Mouse (Mus musculus) right cerebral cortex, adult 2 months (tissue): ENCODE measurements around the gene Fastk.
"Not testable (repeated sequence)": the region's sequence is repeated elsewhere in the genome, so short reads cannot be mapped to it uniquely, and the experiment has no call there.

Experiments
- DNase-seq, 2 experiments: peaks; one replicate each; pipeline ENCODE4 v3.0.0; 2021 to 2022; ENCODE audit warnings: low spot score in 2 of 2

Gene Fastk

DNA sequence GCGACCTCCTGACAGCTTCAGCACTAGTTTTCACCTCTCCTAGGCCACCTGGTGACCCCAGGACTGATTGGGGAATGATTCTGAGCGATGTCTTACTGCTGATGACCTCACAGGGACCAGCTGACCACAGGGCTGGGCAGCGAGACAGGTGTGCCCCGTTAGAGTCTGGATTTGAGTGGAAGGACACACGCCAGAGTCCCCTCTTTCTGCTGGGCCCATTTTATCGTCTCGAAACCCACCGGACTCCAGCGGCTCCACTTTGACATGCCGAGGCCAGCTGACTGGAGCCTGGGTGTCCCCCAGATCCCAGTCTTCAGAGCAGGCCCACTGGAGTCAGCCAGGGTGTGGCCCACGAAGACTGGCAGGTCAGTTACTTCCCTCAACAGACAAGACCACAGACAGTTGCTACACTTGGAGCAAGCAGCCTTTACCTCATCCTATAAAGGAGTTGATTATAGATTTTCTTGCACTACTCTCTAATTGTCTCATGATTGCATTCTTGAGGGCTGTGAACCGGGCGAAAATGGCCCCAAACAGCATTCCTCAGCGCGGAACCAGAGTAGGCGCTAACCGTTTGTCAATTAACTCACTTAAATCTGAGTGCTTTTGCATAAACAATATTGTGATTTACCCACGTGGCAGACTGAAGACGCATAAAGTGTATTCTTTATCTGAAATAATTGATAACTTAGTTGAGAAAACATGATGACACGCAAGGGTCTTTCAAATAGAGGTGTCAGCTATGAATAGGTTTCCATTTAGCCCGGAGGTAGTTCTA is 20.9 kb downstream of the Fastk start:
- DNase-seq = peak in 1 of 2 experiments; percentile 30

GRCm38 (mm10) chr5:24423129-24424003 is 21.7 kb downstream of the Fastk start, which contains the start of the genes Cdk5 and Slc4a2:
Gene Cdk5, minus strand, starts transcription at chr5:24423530.
Gene Slc4a2, plus strand, starts transcription at chr5:24423837.
- DNase-seq = peak; percentile 99 to 100

- no peak for DNase-seq
Observed at GRCm38 (mm10) chr5:24420381-24420780, 24.7 kb downstream of the Fastk start.

DNA sequence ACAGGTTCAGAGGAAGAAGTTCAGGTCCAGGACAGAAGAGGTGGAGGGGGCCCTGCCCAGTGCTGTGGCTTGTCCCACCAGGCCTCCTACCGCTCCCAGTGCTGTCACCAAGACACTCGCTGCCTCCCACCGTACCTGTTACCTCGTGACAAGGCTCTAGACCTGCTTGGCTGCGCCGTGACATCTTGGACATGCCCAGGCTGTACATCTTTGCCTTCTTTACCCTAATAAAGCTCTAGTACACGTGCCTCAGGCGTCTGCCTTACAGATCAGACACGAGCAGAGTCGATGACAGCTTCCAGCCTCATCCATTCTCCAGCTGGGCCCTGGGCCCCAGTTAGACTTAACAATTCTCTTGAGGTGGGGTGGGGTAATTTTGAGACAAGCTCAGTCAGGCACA is 27.5 kb downstream of the Fastk start:
- no peak for DNase-seq

GRCm38 (mm10) chr5:24416222-24416736 is 28.8 kb downstream of the Fastk start:
- peak; percentile 66 to 75 for DNase-seq

DNA sequence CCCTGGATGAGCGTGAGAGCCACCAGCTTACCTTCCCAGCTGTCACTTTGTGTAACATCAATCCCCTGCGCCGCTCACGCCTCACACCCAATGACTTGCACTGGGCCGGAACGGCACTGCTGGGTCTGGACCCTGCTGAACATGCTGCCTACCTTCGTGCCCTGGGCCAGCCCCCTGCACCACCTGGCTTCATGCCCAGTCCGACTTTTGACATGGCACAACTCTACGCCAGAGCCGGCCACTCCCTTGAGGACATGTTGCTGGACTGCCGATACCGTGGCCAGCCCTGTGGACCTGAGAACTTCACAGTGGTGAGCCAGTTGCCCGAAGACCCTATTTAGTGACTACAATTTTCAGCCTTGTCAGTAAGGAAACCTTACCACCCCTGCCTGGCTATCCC is 31.1 kb downstream of the Fastk start:
- no peak for DNase-seq

DNA sequence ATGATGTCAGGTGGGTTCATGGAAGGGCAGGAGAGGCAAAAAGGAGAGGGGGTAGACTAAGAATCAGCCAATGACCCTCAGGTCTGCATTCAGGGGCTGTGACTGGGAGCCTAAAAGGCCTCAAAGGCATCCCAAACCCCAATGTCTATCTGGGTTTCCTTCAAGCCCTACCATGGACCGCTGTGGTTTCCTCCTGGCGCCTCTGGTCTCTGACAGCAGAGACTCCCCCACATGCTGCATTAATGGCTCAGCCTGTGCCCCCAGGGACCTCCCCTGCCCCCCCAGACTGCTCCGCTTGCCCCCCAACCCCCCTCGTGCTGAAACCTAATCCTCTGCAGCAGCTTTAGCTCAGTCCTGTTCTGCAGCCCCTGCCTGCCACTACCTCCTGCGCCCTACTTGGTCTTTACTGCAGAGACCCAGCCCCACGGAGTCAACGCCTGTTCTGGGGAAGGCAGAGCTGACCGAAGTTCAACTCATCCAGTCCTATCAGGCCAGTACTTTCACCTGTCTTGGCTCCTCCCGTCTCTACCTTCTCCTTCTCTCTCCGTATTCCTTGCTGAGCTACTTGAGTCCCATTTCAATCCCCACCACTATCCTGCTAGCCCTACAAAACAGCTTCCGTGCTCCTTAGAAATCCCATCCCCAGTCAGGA is 31.9 kb downstream of the Fastk start, which contains the start of gene Asic3:
Asic3 (plus strand) TSS at position 351 of the 652 bp plus-strand sequence.
- DNase-seq = no peak

DNA sequence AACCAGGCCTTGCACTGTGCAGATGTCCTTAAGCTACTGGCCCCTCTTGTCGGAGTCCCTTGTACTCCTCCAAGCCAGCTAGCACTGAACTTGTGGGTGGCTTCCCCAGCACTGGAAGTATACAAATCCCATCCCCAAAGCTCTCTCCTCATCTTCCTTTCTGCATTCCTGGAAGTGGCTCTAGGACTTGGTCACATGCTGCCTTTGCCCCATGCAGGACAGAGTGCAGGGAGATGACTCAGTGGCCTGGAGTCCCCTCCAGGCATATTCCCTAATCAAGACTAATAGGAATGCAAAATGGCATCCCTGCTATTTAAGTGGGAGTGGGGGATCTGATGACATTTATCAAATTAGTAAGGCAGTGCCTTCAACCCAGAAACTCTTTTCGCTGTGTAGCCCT is 33.0 kb downstream of the Fastk start:
- DNase-seq = no peak

DNA sequence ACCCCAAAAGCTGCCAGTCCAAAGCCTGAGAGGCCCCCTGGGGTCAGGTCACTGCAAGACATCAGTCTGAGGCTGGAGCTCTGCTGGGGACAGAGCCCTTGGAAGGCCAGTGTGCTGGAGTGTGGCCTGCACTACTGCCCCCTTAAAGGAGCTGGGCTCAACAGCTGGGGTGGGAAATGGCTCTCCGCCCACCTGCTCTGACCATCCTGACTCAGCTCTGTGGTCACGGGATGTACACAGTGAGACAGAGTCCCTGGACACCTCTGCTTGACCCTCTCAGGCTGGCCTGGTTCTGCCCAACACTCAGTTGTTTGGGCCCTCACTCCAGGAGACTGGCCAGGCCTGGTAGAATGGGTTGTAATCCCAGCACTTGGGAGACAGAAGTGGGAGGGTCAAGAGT is 35.6 kb downstream of the Fastk start:
- DNase-seq = no peak

DNA sequence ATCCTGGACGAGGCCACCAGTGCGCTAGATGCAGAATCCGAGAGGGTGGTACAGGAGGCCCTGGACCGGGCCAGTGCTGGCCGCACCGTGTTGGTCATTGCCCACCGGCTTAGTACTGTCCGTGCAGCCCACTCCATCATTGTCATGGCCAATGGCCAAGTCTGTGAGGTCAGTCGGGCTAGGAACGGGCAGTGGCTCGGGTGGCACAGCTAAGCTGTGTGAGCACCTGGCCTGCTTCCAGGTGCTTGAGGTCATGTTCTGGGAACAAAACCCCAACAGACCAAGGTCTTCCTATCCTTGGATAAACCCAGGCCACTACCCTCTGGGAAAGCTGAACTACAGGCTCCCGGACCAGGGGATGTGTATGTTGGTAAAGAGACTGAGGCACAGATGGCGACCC is 36.4 kb downstream of the Fastk start:
- no peak for DNase-seq

- no peak for DNase-seq
Observed at GRCm38 (mm10) chr5:24405389-24405876, 39.7 kb downstream of the Fastk start.

DNA sequence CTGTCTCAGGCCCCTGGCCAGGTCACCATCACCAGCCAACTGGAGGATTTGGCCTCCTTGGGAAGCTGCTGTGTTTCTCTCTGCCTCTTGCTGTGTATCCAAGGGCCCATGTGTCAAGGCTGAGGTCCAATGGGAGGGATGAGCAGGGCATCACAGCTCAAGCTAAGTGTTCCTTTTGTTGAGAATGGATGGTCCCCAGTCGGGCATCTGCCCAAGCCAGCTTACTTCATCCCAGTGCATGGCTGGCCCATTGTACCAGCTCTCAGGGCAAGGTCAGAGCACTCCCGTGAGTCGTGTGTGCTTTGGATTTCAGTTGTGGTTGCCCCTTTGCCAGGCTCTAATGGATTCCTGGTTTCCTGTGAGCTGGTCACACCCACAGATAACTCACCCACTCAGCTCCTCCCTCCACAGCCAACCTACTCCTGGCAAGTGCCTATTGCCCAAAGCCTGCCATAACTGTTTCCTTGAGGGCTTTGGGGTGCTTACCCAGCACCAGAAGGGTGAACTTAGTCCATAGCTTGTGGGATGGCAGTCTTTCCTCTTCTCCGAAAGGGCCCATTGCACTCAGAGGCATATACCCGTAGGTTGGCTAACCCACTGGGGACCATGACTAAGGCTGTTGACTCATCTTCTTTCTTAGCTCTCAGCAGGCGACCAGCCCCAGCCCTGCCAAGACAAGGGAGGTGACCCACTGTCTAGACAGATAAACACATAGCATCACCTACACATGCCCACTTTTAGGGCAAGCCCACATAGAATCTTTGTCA is 40.3 kb downstream of the Fastk start:
- no peak for DNase-seq

DNA sequence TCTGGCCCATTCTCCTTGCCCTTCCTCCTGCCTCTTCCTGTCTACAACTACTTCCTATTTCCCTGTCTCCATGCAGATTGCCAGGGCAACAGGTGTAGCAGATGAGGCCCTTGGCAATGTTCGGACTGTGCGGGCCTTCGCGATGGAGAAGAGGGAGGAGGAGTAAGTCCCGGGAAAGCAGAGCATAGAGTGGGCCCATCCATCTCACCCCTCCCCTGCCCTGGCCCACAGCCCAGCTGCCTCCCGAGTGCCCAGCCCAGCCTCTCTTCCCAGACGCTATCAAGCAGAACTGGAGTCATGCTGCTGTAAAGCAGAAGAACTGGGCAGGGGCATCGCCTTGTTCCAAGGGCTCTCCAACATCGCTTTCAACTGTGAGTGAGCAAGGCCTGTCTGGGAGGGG is 43.1 kb downstream of the Fastk start:
- no peak for DNase-seq

GRCm38 (mm10) chr5:24400911-24401605 is 44.0 kb downstream of the Fastk start:
- DNase-seq = no peak

DNA sequence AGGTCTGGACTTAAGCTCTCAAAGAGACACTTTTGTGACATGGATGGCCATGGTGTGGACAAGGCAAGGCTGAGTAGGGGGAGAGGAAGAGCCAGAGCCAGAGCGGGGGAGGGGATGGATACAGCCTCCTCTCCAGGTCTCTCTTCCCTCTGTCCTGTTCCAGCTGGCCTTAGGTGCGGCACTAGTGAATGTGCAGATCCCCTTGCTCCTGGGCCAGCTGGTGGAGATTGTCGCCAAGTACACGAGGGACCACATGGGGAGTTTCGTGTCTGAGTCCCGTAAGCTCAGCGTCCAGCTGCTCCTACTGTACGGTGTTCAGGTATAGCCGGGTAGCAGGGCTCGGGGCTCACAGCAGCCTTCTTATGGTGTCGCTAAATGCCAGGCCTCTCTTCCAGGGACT is 44.7 kb downstream of the Fastk start:
- DNase-seq = no peak

GRCm38 (mm10) chr5:24399686-24400085 is 45.4 kb downstream of the Fastk start:
- no peak for DNase-seq

- not testable (repeated sequence) for DNase-seq
Observed at GRCm38 (mm10) chr5:24396254-24396653, 48.8 kb downstream of the Fastk start.

DNA sequence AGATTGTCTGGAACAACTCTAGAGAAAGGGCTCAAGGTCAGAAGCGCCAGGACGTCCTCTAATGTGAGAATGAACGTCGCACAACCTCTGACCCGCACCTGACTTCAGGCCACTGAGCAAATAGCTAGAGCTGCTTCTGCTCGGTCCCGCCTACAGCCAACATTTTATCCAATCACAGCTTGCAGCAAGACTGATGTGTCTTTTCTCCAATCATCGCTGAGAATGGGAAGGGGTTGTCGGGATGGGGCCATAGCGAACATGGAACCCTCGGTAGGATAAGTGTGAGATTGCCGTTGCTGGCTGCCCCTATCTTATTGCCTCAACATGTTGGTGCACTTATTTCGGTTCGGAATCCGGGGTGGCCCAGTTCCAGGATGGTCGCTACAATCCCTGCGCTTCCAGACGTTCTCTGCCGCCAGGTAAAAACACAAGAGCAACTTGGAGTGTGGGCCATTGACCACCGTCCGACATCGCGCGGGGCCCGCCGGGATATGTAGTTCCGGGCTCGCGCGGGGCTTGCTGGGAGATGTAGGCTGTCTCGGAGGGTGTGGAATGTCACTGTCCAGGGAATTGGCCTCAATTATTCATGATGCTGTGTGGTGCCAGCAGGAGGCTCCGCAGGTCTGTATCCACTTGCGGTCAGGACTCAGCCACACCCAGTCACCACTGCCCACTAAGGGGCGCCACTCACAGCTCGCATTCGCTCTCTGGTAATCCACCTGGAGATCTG is 50.8 kb downstream of the Fastk start:
- peak; percentile 97 to 98 for DNase-seq

DNA sequence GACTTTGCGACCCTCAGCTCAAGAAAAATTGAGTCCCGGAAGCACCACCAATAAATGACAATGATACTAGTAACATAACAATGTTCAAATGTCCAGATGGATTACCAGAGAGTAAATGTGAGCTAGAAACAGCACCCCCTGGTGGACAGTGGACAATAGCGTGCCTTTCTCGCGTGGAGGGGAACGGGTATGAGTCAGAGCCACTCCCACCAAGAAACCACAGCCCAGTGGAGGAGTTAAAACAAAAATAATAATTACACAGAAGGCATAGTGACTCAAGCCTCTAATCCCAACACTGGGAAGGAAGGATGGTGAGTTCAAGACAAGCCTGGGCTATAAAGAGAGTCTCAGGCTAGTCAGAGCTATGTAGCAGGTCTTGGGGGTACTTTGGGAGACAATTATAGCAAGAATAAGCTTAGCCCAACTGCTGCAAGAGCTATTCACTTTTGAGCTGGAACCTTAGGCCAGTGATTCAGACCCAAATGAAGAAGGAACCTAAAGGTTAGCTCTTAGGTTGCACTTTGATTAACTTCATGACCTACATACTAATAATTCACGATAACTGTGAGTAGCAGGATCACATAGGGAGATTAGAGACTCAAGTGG is 51.6 kb downstream of the Fastk start, which contains the start of gene Abcb8:
Abcb8 (plus strand) TSS at position 272 of the 606 bp plus-strand sequence.
- peak; percentile 90 to 93 for DNase-seq
